Mouse (Mus musculus): ENCODE results near the gene Lrrc75a. TPM values are rescaled to one million over a fixed set of nuclear protein-coding genes. Genes with fewer than 3 reads are reported as not detected.

Gene Lrrc75a
- total and polyA plus RNA-seq, 2 experiments from 2014 or later = 6.4 to 29.7 TPM

DNA sequence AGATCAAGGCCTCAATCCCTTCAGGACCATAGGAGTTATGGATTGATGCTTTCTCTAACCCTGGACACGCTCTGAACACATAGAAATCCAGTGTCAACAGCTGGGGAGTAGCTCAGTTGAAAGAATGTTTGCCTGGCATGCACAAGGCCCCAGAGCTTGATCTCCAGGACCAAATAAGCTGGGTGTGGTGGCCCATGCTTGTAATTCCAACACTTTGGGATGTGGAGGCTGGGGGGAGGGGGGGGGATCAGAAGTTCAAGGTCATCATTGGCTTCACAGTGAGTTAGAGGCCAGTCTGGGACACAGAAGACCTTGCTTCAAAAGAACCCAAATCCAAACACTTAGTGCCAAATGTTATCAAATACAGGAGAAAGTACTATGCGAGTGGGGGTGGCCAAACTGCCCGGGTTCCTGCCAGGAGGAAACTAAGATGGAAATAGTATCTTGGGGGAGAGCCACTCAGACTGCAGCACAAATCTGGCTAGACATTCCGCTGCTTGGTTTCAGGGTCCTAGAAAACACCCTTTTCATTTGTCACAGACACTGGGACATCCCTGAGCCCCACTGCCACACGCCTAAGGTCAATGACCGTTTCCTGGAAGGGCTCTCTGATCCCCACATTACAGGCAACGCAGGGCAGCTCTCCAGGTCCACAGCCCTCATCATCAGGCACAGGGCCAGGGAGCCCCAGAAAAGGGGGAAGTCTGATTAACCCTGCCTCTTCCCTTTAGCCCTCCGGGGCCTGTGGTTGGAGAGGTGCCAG, 2.4 kb downstream of the Lrrc75a start:
- Histone ChIP-seq H3K27me3 (ENCODE audit: insufficient read depth, low read length) (no peaks in the 10 kb centered on the region), H3K4me2 (ENCODE audit: low read depth, low read length) (peak overlapping the region; percentile 95), H3K27ac (no peak overlapping the region), H3K9me3 (ENCODE audit: low read length) (no peaks in the 10 kb centered on the region), H3K36me3 (ENCODE audit: insufficient read depth, low read length) (no peaks in the 10 kb centered on the region), H3K4me3 (ENCODE audit: low read length) (peak overlapping the region; percentile 6), H3K9ac (replicated peaks; ENCODE audit: low read length) (peak overlapping the region; percentile 28), H3K4me1 (ENCODE audit: insufficient read depth, low read length) (peaks cover 28% of the 10 kb centered on the region)
- 19% methylated on average over 8 of the region's 8 CpGs for WGBS
- no peak for ATAC-seq
- no peak for TF ChIP-seq CTCF (IDR thresholded peaks at IDR 0.05; ENCODE audit: low read depth)
- peak; percentile 57 for DNase-seq (ENCODE audit: low spot score)

GRCm38 (mm10) chr11:62645337-62645675, 3.0 kb downstream of the Lrrc75a start:
- no peak overlapping the region; the same call in 1 of the 2 replicates for H3K9ac ChIP-seq (replicated peaks; ENCODE audit: low read length)
- 82% methylated on average over 4 of the region's 4 CpGs for WGBS

GRCm38 (mm10) chr11:62644602-62645336, 3.6 kb downstream of the Lrrc75a start:
- H3K36me3 ChIP-seq (ENCODE audit: insufficient read depth, low read length) = no peaks in the 10 kb centered on the region
- H3K9me3 ChIP-seq (ENCODE audit: low read length) = no peaks in the 10 kb centered on the region
- DNase-seq (ENCODE audit: low spot score) = no peak
- no peak overlapping the region for H3K27ac ChIP-seq
- H3K4me2 ChIP-seq (ENCODE audit: low read depth, low read length) = peak overlapping the region; percentile 95; the same call in 1 of the 2 replicates
- peaks cover 28% of the 10 kb centered on the region for H3K4me1 ChIP-seq (ENCODE audit: insufficient read depth, low read length)
- H3K9ac ChIP-seq (replicated peaks; ENCODE audit: low read length) = no peak overlapping the region; the same call in 1 of the 2 replicates
- 88% methylated on average over 5 of the region's 5 CpGs for WGBS
- no peaks in the 10 kb centered on the region for H3K27me3 ChIP-seq (ENCODE audit: insufficient read depth, low read length)
- no peak overlapping the region for H3K4me3 ChIP-seq (ENCODE audit: low read length)
- TF ChIP-seq CTCF (IDR thresholded peaks at IDR 0.05; ENCODE audit: low read depth) = no peak
- no peak for ATAC-seq

More at GRCm38 (mm10) chr11:62645337-62645675, 3.0 kb downstream of the Lrrc75a start:
- no peak overlapping the region for H3K4me3 ChIP-seq (ENCODE audit: low read length)
- H3K27me3 ChIP-seq (ENCODE audit: insufficient read depth, low read length) = no peaks in the 10 kb centered on the region
- no peaks in the 10 kb centered on the region for H3K36me3 ChIP-seq (ENCODE audit: insufficient read depth, low read length)
- peak overlapping the region; percentile 95; the same call in 1 of the 2 replicates for H3K4me2 ChIP-seq (ENCODE audit: low read depth, low read length)
- no peak for TF ChIP-seq CTCF (IDR thresholded peaks at IDR 0.05; ENCODE audit: low read depth)
- H3K9me3 ChIP-seq (ENCODE audit: low read length) = no peaks in the 10 kb centered on the region
- DNase-seq (ENCODE audit: low spot score) = no peak
- H3K27ac ChIP-seq = no peak overlapping the region
- no peak for ATAC-seq
- H3K4me1 ChIP-seq (ENCODE audit: insufficient read depth, low read length) = peaks cover 28% of the 10 kb centered on the region

- H3K9me3 ChIP-seq (ENCODE audit: low read length) = no peaks in the 10 kb centered on the region
- H3K27me3 ChIP-seq (ENCODE audit: insufficient read depth, low read length) = no peaks in the 10 kb centered on the region
- 75% methylated on average over 10 of the region's 10 CpGs for WGBS
- no peaks in the 10 kb centered on the region for H3K36me3 ChIP-seq (ENCODE audit: insufficient read depth, low read length)
- H3K4me1 ChIP-seq (ENCODE audit: insufficient read depth, low read length) = peaks cover 28% of the 10 kb centered on the region
- no peak overlapping the region for H3K4me2 ChIP-seq (ENCODE audit: low read depth, low read length)
- H3K4me3 ChIP-seq (ENCODE audit: low read length) = no peak overlapping the region
- H3K9ac ChIP-seq (replicated peaks; ENCODE audit: low read length) = no peak overlapping the region
- TF ChIP-seq CTCF (IDR thresholded peaks at IDR 0.05; ENCODE audit: low read depth) = no peak
- ATAC-seq (no peak), DNase-seq (ENCODE audit: low spot score) (no peak)
- H3K27ac ChIP-seq = peak overlapping the region; percentile 46; the same call in 1 of the 2 replicates
These were observed 4.5 kb downstream of the Lrrc75a start for GRCm38 (mm10) chr11:62643681-62644363.

DNA sequence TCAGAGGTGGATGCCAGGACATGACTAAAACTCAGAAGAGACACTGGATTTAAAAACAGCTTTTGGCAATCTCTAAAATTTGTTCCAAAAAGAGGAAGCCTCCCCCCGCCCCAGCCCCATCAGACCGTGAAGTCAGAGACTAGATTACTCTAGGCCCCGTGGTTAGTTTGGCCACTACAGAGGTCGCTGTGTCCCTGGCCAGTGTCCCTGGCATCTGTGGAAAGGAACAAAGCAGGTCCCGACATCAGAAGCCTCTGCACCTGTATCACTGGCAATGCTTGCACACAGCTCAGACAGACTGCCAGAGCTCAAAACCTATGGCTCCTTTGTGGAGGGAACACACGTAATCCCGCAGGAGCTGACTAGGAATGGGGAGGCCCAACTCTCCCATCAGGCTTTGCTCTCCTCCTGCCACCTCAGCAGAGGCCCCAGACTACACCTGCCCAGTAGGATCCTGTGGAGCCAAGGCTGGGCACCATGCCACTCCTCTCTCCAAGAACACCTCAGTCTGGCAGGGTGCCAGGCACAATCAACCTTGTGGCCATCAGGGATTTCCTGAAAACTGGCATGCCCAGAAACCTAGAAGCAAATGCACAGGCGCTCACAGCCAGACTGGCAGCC, 5.2 kb downstream of the Lrrc75a start:
- Histone ChIP-seq H3K4me1 (ENCODE audit: insufficient read depth, low read length) (peaks cover 28% of the 10 kb centered on the region), H3K4me2 (ENCODE audit: low read depth, low read length) (no peak overlapping the region), H3K27ac (peak overlapping the region; percentile 46), H3K27me3 (ENCODE audit: insufficient read depth, low read length) (no peaks in the 10 kb centered on the region), H3K36me3 (ENCODE audit: insufficient read depth, low read length) (no peaks in the 10 kb centered on the region), H3K9ac (replicated peaks; ENCODE audit: low read length) (no peak overlapping the region), H3K4me3 (ENCODE audit: low read length) (no peak overlapping the region), H3K9me3 (ENCODE audit: low read length) (no peaks in the 10 kb centered on the region)
- no peak for TF ChIP-seq CTCF (IDR thresholded peaks at IDR 0.05; ENCODE audit: low read depth)
- ATAC-seq = peak; percentile 18; the same call in 1 of the 2 replicates
- 47% methylated on average over 8 of the region's 8 CpGs for WGBS
- DNase-seq (ENCODE audit: low spot score) = peak; percentile 63
